Comparison of ENCODE assay signal across 9 mouse cellular contexts in genomic region chr13:104962716-104963411, GRCm38 (mm10).
A peak's percentile ranks its signal among the peaks of the same experiment; 100 is the strongest.
DNase-seq lines count a peak whose midpoint lies in the region; ATAC-seq lines count a peak whose summit lies in the region.
"Had no signal": no experiment of that assay in that cellular context is flagged by ENCODE, and none has a peak within 500 bp of the region (broad histone marks: within the 10 kb centered on the region; RNA-seq: fewer than 3 reads in every experiment).

No protein-coding gene starts in this region.

- H3K27me3 ChIP-seq in heart, embryonic 15.5 days: no peaks in the 10 kb centered on the region
- H3K27me3 ChIP-seq in midbrain, embryonic 12.5 days: no peaks in the 10 kb centered on the region

- no peak overlapping the region for H3K9ac ChIP-seq in heart, embryonic 15.5 days
- H3K9ac ChIP-seq in midbrain, embryonic 12.5 days (replicated peaks): no peak overlapping the region

- no peak for DNase-seq in heart, postnatal 36 days
- peak; percentile 72 to 89 for DNase-seq in cerebellum, adult 18-20 months
- peak; percentile 75 to 81 for DNase-seq in frontal cortex, postnatal 36 days (ENCODE audit: low spot score in 2 of 2)
- DNase-seq in kidney, postnatal 36 days: no peak
- no peak for DNase-seq in gastrocnemius, postnatal 10 days
- no peak for DNase-seq in adrenal gland, postnatal 36 days

- intact Hi-C loops in heart, postnatal 36 days (cut with DNase I): no loop called here

- H3K27ac ChIP-seq in heart, embryonic 15.5 days: no peak overlapping the region
- H3K27ac ChIP-seq in midbrain, embryonic 12.5 days (replicated peaks): no peak overlapping the region
- H3K27ac ChIP-seq: macrophage had no signal

- H3K9me3 ChIP-seq in heart, embryonic 15.5 days (replicated peaks): no peaks in the 10 kb centered on the region
- no peaks in the 10 kb centered on the region for H3K9me3 ChIP-seq in midbrain, embryonic 12.5 days

- H3K4me3 ChIP-seq in heart, embryonic 15.5 days: no peak overlapping the region
- no peak overlapping the region for H3K4me3 ChIP-seq in midbrain, embryonic 12.5 days

- peaks cover 18% of the 10 kb centered on the region for H3K4me1 ChIP-seq in heart, embryonic 15.5 days (replicated peaks)
- H3K4me1 ChIP-seq in midbrain, embryonic 12.5 days: no peaks in the 10 kb centered on the region

- 51% methylated on average over 11 of the region's 11 CpGs for WGBS in heart, embryonic 15.5 days
- 59% methylated on average over 11 of the region's 11 CpGs for WGBS in midbrain, embryonic 12.5 days

- no peak overlapping the region for H3K4me2 ChIP-seq in heart, embryonic 15.5 days
- H3K4me2 ChIP-seq in midbrain, embryonic 12.5 days (replicated peaks): no peak overlapping the region

- H3K36me3 ChIP-seq in heart, embryonic 15.5 days: no peaks in the 10 kb centered on the region
- no peaks in the 10 kb centered on the region for H3K36me3 ChIP-seq in midbrain, embryonic 12.5 days

- ATAC-seq in heart, embryonic 15.5 days (replicated peaks; ENCODE audit: insufficient number of reproducible peaks, insufficient read depth, low FRiP score, low read depth): peak; percentile 70
- peak; percentile 74 for ATAC-seq in midbrain, embryonic 12.5 days (ENCODE audit: low FRiP score, low read depth)

Comparison
In these comparisons a context has a peak if more than half of its experiments do, and no peak if none do; other contexts are left out.
1. DNase-seq: peak in cerebellum, adult 18-20 months (2 of 2) and frontal cortex, postnatal 36 days (2 of 2); none in heart, postnatal 36 days (0 of 2), kidney, postnatal 36 days (0 of 2), gastrocnemius, postnatal 10 days (single experiment) and adrenal gland, postnatal 36 days (0 of 2).